Mouse (Mus musculus): ENCODE measurements around the gene Mlf2. TPM values are rescaled to one million over a fixed set of nuclear protein-coding genes. Genes with fewer than 3 reads are reported as not detected.

The Mlf2 gene
- total RNA-seq, 2 experiments from 2014 or later, result 231 to 236 TPM

Other genes with a start within 250 kb of the Mlf2 start
- gene Emg1, start 219.2 kb upstream of the Mlf2 start, total RNA-seq (2021), result 10 to 100 TPM; 64.2 to 66.4 TPM
- 100 to 1,000 TPM; 394 to 399 TPM for gene Phb2, start 219.1 kb upstream of the Mlf2 start, total RNA-seq (2021)
- gene Ptpn6, start 192.7 kb upstream of the Mlf2 start, total RNA-seq (2021), result 1 to 10 TPM; 5.0 to 6.0 TPM
- gene Grcc10, start 190.0 kb upstream of the Mlf2 start, total RNA-seq (2021), result 100 to 1,000 TPM; 322 to 335 TPM
- gene Gm45234, start 175.4 kb upstream of the Mlf2 start, total RNA-seq (2021), result under 1 TPM in 1 of 2 experiments, not detected in 1; 0.98 TPM
- 10 to 100 TPM; 59.4 to 59.7 TPM for gene Atn1, start 174.9 kb upstream of the Mlf2 start, total RNA-seq (2021)
- gene Eno2, start 161.7 kb upstream of the Mlf2 start, total RNA-seq (2021), result 1 to 10 TPM; 3.4 to 3.7 TPM
- not detected for gene Lrrc23, start 151.7 kb upstream of the Mlf2 start, total RNA-seq (2021)
- gene Spsb2, start 122.7 kb upstream of the Mlf2 start, total RNA-seq (2021), result 1 to 10 TPM; 3.1 TPM
- 100 to 1,000 TPM; 870 to 877 TPM for gene Tpi1, start 117.1 kb upstream of the Mlf2 start, total RNA-seq (2021)
- gene Usp5, start 101.9 kb upstream of the Mlf2 start, total RNA-seq (2021), result 10 to 100 TPM; 87.5 to 87.9 TPM
- gene Cdca3, start 101.8 kb upstream of the Mlf2 start, total RNA-seq (2021), result 10 to 100 TPM; 19.1 to 23.2 TPM
- 1 to 10 TPM; 3.9 to 4.4 TPM for gene Gnb3, start 91.1 kb upstream of the Mlf2 start, total RNA-seq (2021)
- 10 to 100 TPM; 27.1 to 27.3 TPM for gene P3h3, start 73.6 kb upstream of the Mlf2 start, total RNA-seq (2021)
- 1 to 10 TPM; 3.0 to 4.9 TPM for gene Gpr162, start 67.4 kb upstream of the Mlf2 start, total RNA-seq (2021)
- 1 to 10 TPM; 1.2 to 2.1 TPM for gene Cd4, start 43.2 kb upstream of the Mlf2 start, total RNA-seq (2021)
- gene Lag3, start 19.7 kb upstream of the Mlf2 start, total RNA-seq (2021), result under 1 TPM; 0.72 to 0.84 TPM
- 100 to 1,000 TPM; 516 to 532 TPM for gene Ptms, start 11.3 kb upstream of the Mlf2 start, total RNA-seq (2021)
- gene Cops7a, start 34.2 kb downstream of the Mlf2 start, total RNA-seq (2021), result 100 to 1,000 TPM; 102 to 108 TPM
- 1 to 10 TPM; 1.7 to 2.0 TPM for gene Pianp, start 65.3 kb downstream of the Mlf2 start, total RNA-seq (2021)
- gene Zfp384, start 77.8 kb downstream of the Mlf2 start, total RNA-seq (2021), result 10 to 100 TPM; 27.7 to 29.3 TPM
- gene Ing4, start 108.4 kb downstream of the Mlf2 start, total RNA-seq (2021), result 10 to 100 TPM; 41.8 to 47.3 TPM
- gene Acrbp, start 118.3 kb downstream of the Mlf2 start, total RNA-seq (2021), result 1 to 10 TPM; 2.1 to 2.8 TPM
- gene Lpar5, start 136.5 kb downstream of the Mlf2 start, total RNA-seq (2021), result under 1 TPM; 0.37 to 0.53 TPM
- gene Chd4, start 164.6 kb downstream of the Mlf2 start, total RNA-seq (2021), result 100 to 1,000 TPM; 170 to 183 TPM
- gene Nop2, start 200.5 kb downstream of the Mlf2 start, total RNA-seq (2021), result 10 to 100 TPM; 23.7 to 25.3 TPM
- 10 to 100 TPM; 13.0 to 17.8 TPM for gene Iffo1, start 213.9 kb downstream of the Mlf2 start, total RNA-seq (2021)
- gene Gapdh, start 235.1 kb downstream of the Mlf2 start, total RNA-seq (2021), result 1,000 to 10,000 TPM; 3,414 to 3,559 TPM

All from heart, postnatal 10 days (tissue).